Mouse (Mus musculus) Patski (cell line): ENCODE results near the gene Ano2. TPM values are rescaled to one million over a fixed set of nuclear protein-coding genes. Genes with fewer than 3 reads are reported as not detected.

ENCODE experiments used
- ATAC-seq: fragments of 100-300 bp; one replicate; pipeline ENCODE4 v1.8.0; 2021
- CTCF ChIA-PET: fragments of 350-600 bp; sonication (Branson Sonifier 250); formaldehyde crosslinking; loops from one replicate; lab custom pipeline; 2022; ENCODE audit warnings: inconsistent platforms; lab: Charles Lee
- POLR2A ChIA-PET: fragments of 350-600 bp; sonication (Branson Sonifier 250); formaldehyde crosslinking; loops from one replicate; lab custom pipeline; 2022; ENCODE audit warnings: antibody characterized with exemption, inconsistent platforms; lab: Charles Lee
- DNase-seq: peaks from one replicate; pipeline ENCODE4 v3.0.0-alpha.2; 2011; ENCODE audit warnings: low read depth, low spot score
- H3K27me3 ChIP-seq: fragments of 371-371 bp; one replicate; pipeline ENCODE4 v1.5.1; 2021
- CTCF ChIP-seq: fragments of 100-300 bp; IDR thresholded peaks from one replicate; pipeline ENCODE4 v1.5.1; 2021
- in situ Hi-C: fragments of 300-500 bp; cut with MboI; formaldehyde crosslinking; loops from 3 replicates; pipeline ENCODE4 v1.11.1; 2018; ENCODE audit warnings: low pct_unique_long_range_greater_than_20kb, mixed read lengths
- polyA plus RNA-seq: library from polyadenylated mRNA; unstranded; gene quantifications from one replicate; pipeline ENCODE4 v1.2.3, GENCODE M21; 2021

The Ano2 gene
- polyA plus RNA-seq, 1 experiment from 2014 or later, result 0.13 TPM

DNA sequence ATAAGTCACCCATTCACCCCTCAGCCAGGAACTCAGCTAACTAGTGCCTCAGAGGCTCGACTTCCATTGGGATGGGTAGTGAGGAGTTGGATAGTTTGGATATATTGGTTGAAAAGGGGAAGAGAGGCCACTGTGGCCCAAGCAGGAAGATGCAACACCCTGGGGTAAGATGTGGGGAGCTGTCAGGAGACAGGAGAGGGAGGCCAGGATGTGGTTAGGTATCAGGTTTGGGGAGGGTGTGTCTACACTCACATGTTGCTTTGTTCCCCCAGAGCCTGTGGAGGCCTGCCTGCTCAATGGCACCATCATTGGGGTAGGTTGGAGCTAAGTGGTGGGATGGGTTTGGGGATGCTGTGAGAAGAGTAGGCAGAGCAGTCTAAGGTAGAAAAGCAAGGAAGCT lies 11.7 kb upstream of the Ano2 start:
- in situ Hi-C loops, result no loop called here
- CTCF ChIA-PET, result no interaction called here
- ATAC-seq (no peak), DNase-seq (no peak)
- TF ChIP-seq CTCF, result no peak
- peaks cover 3% of the 10 kb centered on the region for H3K27me3 ChIP-seq
- POLR2A ChIA-PET, result no interaction called here

DNA sequence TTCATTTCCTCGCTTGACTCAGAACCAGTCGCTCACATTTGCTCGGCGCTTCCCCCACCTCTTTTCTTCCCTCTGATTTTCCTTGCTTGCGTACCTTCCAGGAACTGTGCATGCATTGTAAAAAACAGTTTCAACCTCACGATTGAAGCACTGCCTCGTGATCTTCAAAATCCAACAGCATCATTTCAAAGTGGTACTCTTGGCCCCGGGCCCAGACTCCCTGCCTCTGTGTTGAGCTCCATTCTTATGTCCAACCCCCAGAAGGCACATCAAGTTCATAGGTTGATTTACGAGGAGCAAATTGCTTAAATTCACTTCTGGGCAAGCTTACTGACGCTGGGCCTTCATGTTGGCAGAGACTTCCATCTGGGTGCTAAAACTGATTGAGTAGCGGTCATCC lies 9.6 kb upstream of the Ano2 start:
- CTCF ChIA-PET, result interaction anchor here (0.9 kb wide), 1 partner anchor 36 kb away, joined by 3 read pairs; no protein-coding TSS in a partner anchor
- in situ Hi-C loops, result no loop called here
- no peak for TF ChIP-seq CTCF
- POLR2A ChIA-PET, result no interaction called here
- H3K27me3 ChIP-seq, result no peaks in the 10 kb centered on the region
- no peak for ATAC-seq
- no peak for DNase-seq

DNA sequence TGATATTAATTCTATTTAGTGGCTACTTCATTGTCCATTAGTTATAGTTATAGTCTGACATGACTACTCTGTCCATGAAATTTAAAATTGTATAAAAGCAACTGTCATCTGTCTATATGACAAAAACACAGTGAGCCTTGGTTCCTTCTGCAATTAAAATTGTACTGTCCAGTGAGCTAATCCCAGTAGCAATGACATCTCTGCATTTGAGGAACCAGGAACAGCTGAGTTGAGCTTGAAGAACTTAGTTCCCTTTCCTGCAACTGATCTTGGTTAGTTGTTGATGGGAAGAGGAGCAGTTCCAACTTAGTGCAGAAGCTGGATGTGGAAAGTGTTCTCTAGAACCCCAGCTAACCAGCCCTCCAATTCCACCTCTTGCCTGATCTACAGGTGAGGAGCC lies 4.8 kb upstream of the Ano2 start:
- POLR2A ChIA-PET, result no interaction called here
- no peak for ATAC-seq
- in situ Hi-C loops, result no loop called here
- DNase-seq, result no peak
- no peak for TF ChIP-seq CTCF
- H3K27me3 ChIP-seq, result peaks cover 19% of the 10 kb centered on the region
- CTCF ChIA-PET, result interaction anchor here (1.6 kb wide), 2 partner anchors 9 to 25 kb away, joined by 3 read pairs; no protein-coding TSS in a partner anchor

DNA sequence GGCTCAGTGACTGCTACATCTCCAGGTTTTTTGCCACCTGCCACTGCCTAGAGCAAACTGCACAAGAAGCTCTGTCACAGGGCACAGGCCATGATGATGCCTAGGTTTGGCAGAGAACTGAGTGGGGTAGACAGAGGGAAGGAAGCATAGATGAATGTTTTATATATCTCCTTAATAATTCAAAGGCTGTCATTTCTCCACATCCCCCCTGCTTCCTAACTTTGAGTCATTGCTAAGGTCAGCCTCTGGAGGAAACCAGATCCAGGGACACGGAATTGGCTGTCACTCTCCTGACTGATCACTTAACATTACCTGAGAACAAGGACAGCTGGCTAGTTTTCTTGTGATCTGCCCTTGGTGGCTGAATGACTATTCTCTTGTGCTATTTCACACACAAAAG lies 2.2 kb upstream of the Ano2 start:
- POLR2A ChIA-PET, result no interaction called here
- peaks cover 24% of the 10 kb centered on the region for H3K27me3 ChIP-seq
- in situ Hi-C loops, result no loop called here
- DNase-seq, result no peak
- no peak for ATAC-seq
- CTCF ChIA-PET, result no interaction called here
- no peak for TF ChIP-seq CTCF

DNA sequence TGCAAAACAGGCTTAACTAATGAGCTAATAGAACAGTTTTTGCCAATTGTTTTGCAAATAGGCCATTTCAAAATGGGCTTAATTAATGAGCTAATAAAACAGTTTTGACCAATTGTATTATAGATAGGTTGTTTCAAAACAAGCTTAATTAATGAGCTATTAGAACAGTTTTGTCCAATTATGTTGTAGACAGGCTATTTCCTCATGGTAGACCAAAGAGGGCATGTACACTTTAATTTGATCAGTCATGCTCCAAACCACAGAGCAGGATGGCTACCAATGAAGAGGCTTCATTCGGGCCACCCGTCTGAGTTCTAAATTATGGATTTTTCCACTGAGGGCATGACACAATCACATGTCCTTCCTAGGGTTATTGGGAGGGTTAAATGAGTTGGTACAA lies 10.9 kb downstream of the Ano2 start:
- in situ Hi-C loops, result no loop called here
- POLR2A ChIA-PET, result no interaction called here
- DNase-seq (no peak), ATAC-seq (no peak)
- no peak for TF ChIP-seq CTCF
- H3K27me3 ChIP-seq, result peaks cover 19% of the 10 kb centered on the region
- CTCF ChIA-PET, result no interaction called here

DNA sequence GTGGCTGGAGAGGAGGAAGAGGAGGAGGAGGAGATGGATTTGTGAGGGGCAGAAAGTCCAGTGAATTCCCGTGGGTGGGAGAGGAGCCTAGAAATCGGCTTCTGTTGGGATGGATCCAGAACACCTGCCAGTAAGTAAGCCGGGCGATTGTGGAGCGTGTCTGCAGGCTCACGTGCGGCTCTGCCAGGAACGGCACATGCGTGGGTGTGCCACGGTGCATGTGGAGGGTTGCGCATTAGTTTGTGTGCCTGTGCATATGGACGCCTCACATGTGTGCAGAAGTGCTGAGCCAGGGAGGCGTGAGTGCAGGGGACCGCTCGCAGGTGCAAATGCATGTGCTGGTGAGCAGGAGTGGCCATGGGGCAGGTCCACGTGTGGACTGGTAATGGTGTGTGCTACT lies 21.0 kb downstream of the Ano2 start:
- in situ Hi-C loops, result no loop called here
- peaks cover 27% of the 10 kb centered on the region for H3K27me3 ChIP-seq
- TF ChIP-seq CTCF, result no peak
- ChIA-PET CTCF (no interaction called here), POLR2A (no interaction called here)
- DNase-seq (no peak), ATAC-seq (no peak)

DNA sequence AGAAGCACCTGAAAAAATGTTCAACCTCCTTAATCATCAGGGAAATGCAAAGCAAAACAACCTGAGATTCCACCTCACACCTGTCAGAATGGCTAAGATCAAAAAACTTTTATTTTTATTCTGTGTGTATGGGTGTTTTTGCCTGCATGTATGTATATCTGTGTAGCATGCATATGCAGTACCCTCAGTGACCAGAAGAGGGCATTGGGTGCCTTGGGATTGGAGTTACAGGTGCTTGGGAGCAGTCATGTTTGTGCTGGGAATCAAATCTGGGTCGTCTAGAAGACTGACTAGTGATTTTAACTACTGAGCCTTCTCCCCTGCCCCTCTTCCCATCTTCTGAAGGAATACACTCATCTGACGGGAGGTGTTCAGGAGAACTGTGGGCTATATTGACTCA lies 36.2 kb downstream of the Ano2 start:
- peaks cover 5% of the 10 kb centered on the region for H3K27me3 ChIP-seq
- CTCF ChIA-PET, result no interaction called here
- POLR2A ChIA-PET, result no interaction called here
- no peak for ATAC-seq
- no peak for TF ChIP-seq CTCF
- in situ Hi-C loops, result no loop called here
- no peak for DNase-seq

DNA sequence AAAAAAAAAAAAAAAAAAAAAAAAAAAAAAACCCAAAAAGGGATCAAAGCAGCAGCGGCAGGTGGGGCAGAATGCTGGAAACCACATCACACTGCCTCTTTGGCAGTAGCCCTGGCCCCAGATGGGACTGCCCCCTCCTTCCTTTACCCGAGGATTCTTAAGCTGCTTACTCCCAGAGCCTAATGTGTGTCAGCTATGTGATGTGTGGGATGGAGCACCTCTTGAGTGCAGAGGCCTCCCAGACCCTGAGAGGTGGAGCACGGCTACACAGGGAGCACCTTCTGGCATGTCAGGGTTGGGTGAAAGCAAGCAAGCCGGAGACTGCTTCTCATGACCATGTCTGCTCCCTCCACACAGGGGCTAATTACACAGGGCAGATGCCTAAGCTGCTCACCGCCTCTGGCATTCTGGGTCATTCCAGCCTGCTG lies 37.3 kb downstream of the Ano2 start:
- no peak for TF ChIP-seq CTCF
- ChIA-PET CTCF (no interaction called here), POLR2A (no interaction called here)
- DNase-seq (no peak), ATAC-seq (no peak)
- peaks cover 2% of the 10 kb centered on the region for H3K27me3 ChIP-seq
- in situ Hi-C loops, result no loop called here

DNA sequence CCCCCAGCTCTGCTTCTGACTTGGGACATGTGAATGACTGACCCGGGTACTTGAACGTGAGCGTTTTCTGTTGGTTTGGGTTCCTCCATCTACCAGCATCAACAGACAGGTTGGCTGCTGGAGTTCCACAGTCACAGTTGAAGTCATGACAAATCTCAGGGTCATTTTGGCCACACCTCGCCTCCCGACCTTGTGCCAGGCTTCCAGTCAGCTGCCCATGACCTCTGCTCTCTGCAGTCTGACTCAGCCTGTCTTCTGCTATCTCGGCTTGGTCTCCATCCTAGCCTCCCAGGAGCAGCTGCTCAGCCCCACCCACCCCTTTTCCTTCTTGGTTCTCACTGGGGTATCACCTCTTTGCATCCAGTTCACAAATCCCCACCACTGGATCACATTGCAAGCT lies 39.3 kb downstream of the Ano2 start:
- peaks cover 7% of the 10 kb centered on the region for H3K27me3 ChIP-seq
- no peak for DNase-seq
- TF ChIP-seq CTCF, result no peak
- ChIA-PET POLR2A (no interaction called here), CTCF (no interaction called here)
- ATAC-seq, result no peak
- in situ Hi-C loops, result no loop called here

DNA sequence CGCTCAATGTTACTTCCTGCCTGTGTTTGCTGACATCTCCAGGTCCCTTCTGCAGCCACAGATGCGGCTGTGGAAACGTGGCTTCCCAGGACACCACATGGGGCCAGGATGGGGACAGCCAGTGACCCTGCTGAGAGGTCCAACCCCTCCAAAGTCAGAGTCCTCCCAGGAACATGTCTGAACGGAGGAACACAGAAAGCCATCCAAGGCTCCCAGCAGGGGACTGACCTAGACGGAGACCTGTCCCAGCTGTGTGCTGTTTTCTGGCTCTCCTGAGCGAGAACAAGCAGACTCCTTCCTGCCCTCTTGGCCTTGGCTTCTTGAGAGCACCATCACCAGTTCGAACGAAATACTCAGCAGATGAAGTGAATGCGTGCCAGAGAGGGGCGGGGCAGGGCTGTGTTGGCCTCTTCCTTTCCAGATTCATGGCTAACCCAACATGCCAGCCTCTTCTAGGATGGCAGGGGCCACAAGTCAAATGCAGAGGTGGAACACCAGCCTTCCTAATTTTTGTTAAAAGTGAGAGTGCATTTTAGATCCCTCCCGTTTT lies 39.8 kb downstream of the Ano2 start:
- peaks cover 7% of the 10 kb centered on the region for H3K27me3 ChIP-seq
- TF ChIP-seq CTCF, result no peak
- no peak for DNase-seq
- CTCF ChIA-PET, result no interaction called here
- POLR2A ChIA-PET, result no interaction called here
- in situ Hi-C loops, result no loop called here
- no peak for ATAC-seq

DNA sequence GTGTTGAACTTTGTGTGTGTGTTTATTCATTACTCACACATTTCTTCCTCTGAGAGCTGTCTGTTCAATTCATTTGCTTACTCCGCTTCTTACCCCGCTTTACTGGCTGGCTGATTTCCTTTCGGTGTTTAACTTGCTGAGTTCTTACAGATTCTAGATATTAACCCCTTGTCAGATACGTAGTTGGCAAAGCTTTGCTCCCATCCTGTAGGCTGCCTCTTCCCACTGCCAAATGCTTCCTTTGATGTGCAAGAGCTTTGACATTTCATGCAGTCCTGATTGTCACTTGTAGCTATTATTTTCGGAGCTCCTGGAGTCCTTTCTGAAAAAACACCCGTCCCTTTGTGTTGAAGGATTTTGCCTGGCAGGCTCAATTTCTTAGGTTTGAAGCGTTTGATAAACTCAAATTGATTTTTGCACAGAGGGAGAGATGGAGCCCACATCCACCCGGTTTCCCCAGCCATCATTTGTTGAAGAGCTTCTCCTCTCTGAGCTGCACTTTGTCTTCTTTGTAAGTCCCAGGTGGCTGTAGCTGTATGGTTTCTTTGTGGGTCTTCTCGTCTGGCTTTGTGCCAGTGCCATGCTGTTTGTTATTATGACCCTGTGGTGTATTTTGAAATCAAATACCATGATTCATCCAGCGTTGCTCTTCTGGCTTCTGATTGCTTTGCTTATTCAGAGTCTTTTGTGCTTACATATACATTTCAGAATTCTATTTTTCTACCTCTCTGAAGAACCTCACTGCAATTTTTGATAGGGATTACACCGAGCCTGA lies 47.5 kb downstream of the Ano2 start:
- peaks cover 12% of the 10 kb centered on the region for H3K27me3 ChIP-seq
- ATAC-seq, result no peak
- CTCF ChIA-PET, result no interaction called here
- in situ Hi-C loops, result no loop called here
- DNase-seq, result no peak
- POLR2A ChIA-PET, result no interaction called here
- no peak for TF ChIP-seq CTCF
